Mouse (Mus musculus) lung, postnatal 36 days (tissue): Measurements from ENCODE around the gene Zfp874b.
A peak's percentile ranks its signal among the peaks of the same experiment; 100 is the strongest.
"Not testable (repeated sequence)": the region's sequence is repeated elsewhere in the genome, so short reads cannot be mapped to it uniquely, and the experiment has no call there.

Source experiments
- DNase-seq: peaks from one replicate; pipeline ENCODE4 v3.0.0; 2022; ENCODE audit warnings: mixed read lengths

Zfp874b gene

DNA sequence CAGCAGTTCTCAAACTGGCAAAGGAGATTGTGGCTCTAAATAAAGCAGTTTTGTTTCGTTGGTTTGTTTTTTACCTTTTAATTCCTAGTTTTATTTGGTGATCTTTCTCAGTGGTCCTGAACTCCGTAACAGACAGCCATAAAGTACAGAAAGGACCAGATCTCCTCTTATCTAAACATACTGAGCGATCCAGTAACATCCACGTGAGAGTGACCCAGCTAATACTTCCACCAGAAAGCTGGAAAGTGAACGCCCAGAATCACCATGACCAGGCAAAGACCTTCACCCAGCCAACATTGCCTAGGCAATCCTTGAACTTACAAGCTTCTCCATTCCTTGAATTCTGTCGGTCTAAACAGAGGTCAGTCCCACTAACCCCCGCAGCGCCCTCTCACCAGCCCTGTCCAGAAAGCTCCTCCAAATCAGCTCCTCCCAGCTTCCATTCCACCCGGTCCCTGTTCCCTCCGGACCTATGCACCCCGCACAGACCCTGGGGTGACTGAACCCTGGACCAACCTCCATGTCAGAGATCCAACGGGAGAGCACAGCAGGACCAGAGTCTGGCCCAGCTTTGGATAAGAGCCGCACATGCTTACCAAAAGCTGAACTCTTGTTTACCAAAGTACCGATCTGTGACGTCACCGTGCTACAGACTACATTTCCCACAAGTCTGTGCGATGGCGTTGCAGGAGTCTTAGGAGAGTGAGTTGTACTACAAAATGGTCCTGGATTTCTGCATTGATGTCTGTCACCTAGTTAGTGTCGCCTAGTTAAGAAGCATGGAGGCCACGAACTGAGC lies at the start of gene Zfp874b:
Zfp874b (minus strand) TSS at position 634 of the 799 bp plus-strand sequence.
- peak; percentile 98 for DNase-seq

DNA sequence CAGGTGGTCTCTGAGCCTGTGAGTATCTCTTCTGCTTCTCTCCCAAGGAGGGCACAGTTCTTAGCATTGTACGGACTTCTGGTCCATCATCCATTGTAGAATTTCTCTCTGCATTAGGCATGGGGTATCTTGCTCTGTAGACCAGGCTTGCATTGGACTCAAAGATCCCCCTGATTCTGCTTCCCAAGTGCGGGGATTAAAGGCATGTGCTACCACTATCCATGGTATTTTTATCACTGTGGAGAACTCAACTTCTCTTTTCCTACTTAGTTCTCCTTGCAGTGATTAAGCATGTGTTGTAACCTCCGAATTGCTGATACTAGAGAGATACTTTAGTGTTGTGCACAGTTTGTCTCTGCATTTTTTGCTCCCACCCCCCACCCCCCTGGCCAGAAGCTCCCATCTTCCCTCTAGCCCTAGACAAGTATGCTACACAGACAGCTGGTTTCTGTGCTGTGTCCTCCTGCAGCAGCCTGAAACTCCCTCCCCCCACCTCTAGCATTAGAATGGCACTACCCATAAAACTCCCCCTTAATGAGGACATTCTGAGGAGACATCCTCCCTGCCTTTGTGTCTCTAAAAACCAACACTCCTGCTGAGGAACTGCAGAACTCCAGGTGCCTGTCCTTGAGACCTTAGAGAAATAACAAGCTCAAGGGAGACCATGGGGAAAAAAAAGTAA lies 43.1 kb upstream of the Zfp874b start:
- DNase-seq, result no peak

DNA sequence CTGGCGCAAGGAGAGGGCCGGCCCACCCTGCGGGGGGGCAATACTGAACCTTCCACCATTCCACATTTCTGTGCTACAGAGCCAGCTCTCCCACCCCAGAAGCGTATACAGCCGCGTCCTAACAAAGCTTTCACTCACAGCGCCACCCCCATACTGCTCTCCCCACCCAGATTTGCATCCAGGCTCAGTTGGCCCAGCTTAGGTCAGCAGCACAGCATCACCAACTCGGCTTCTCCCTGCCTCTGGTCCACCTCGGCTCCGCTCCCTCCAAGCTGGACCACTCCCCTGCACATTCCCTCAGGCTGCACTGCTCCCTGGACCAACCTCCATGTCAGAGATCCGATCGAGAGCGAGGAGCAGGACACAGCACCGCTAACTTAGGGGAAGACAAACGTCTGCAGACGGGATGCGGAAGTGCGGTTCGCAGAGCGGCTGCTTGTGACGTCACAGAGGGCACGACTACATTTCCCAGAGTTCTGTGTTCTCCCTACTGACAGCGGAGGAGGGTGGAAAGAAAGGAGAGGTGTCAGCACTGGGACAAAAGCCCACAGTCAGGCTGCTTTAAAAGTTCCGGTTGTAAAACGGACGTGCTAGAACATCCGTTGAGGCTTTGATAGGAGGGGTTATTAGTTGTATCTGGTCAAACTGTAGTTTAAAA lies 41.8 kb upstream of the Zfp874b start, which contains the start of the genes Gm26965 and Zfp87:
Gm26965 (minus strand) TSS at position 399 of the 658 bp plus-strand sequence.
Zfp87 (minus strand) TSS at position 425 of the 658 bp plus-strand sequence.
- peak; percentile 97 for DNase-seq

DNA sequence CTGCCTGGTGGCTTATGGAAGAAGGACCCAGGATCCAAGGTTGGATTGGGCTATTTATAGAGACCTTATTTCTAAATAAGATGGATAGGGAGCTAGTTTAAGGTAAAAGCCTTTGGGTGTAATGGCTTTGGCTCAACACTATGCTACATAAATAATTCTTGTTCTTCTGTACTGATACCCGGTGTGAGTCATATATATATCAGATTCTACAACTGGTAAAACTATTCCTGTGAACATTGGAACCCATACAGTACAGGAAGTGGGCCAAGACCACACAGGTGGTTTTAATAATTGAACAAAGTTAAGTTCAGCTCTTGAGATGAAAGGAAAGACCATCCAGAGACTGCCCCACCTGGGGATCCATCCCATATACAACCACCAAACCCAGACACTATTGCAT lies 16.9 kb upstream of the Zfp874b start:
- DNase-seq, result no peak

DNA sequence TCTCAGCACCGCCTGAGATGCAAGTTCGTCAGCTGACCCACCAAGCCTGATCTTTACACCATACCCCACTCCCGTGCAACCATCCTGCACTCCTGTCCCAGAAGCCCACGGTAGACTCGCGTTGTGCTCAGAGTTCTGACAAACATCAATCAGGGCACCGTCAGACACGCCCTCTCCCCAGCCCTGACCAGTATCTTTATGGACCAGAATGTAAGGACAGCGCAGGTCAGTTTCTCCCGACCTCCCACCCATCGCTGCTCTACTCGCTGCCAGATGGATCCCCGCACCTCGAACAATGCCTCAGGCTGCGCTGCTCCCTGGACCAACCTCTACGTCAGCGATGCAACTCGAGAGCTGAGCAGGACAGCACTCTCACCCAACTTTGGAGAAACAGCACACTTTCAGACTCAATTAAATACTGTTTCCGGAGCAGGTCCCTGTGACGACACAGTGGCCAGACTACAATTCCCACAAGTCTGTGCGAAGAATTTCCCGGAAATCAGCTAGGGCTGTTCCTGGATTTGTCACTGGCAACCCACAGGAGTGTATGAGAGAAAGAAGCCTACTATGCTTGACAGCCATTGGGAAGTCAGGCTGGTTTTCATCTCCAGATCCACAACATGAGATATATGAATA lies 16.1 kb upstream of the Zfp874b start, which contains the start of gene Zfp58:
Zfp58 (minus strand) TSS at position 472 of the 636 bp plus-strand sequence.
- DNase-seq, result peak; percentile 95

DNA sequence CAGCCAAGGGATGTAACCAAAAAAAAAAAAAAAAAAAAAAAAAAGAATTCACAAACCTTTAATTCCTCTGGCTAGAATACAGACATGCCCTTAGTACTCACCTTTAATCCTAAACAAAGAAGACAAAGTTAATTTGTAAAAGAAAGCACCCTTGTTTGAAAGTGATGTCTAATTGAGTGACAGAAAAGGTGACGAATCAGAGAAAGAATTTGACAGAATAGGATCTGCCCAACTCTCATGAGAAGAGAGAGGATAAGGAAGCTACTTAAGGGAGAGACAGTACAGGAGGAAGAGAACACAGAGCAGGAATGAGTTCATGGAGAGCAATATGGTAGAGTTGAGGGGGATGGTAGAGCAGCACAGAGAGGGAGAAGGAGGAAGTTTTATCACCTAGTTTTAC lies 11.6 kb upstream of the Zfp874b start:
- DNase-seq, result no peak

DNA sequence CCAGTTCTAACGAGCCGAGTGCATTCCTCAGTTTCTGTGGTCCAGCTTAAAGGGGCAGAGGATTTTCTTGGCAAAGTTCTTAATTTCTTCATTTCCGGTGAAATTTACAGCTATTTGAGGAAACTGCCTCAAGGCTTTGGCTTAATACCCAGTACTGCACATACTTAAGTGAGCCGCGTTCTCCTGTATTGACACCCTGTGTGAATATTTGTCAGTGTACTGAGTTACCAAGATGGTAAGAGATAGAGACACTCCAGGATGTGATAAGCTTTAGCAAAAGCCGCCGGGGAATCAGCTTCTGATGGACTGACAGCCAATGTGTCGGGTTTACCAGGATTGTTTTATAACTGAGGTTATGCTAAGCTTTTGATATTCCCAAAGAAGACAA lies 360 bp upstream of the Zfp874b start:
- peak; percentile 26 for DNase-seq

DNA sequence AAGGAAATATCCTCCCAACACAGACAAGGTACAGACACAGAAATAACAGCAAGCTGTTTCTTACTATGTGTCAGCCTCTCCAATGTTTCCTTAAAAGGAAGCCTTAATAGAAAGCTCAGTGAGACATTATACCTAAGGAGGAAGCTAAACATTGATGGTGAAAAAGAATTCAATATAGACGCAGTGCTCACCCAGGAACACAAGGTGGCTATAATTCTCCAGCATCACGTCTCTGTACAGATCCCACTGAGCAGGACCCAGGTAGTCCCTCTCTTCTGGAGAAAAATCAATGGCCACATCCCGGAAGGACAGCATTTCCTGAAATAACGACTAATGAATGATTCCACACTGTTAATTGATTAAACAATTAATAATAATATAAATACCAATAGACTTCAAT lies 2.5 kb downstream of the Zfp874b start:
- DNase-seq, result no peak

DNA sequence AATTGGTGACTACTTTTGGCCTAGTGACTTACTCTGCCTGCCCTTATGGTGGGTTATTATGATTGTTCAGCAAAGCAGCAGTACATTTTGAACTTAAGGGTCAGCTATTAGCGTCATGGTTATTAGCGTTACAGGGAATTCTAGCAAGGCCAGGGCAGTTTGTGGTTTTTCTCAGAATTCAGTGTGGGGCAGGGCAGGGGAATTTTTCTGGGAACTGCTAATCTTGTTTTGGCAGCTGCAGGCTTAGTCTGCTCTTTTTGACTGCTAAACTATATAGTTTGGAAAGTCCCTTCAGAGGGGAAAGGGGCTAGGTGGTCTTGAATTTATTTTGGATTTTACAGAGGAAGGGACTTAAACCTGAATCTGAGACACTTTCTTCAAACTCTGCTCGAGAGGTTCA lies 14.8 kb downstream of the Zfp874b start:
- DNase-seq, result no peak

DNA sequence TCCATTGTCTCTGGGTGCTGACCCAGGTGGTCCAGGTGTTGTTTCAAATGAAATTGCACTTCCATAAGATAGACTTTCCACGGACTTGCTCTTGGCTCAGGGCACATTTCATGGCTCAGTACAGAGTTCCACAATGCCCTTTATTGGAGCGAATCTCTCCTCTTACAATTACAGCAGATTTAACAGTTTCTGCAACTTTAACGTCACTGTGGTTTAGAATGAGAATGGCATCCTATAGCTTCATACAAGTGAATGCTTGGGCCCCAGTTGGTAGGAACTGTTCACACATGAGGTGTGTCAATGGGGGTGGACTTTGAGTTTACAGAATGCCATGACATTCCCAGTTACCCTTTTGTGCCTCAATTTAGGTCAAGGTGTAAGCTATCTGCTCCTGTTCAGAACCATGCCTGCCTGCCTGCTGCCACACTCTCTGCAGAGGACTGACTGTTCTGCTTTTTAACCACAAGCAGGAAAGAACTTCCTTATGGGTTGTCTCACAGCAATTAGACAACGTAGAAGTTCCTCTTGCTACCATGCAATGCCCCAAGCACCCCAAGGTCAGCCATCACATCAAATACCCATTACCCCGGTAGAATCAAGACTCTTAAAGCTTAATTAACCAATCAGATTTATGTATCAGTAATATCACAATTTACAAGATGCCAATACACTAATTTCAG lies 20.4 kb downstream of the Zfp874b start:
- peak; percentile 21 for DNase-seq

DNA sequence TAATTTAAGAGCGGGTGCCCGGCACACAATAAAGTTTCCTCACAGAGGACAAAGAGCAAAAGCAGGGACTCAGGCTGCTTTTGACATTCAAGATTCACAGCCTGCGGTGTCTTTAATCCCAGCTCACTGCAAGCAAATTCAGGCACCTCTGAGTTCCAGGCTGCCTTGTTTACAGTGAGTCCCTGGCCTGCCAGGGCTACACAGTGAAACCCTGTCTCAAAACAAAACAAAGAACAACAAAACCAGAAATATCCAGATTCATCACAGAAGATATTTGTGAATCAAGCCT lies 32.1 kb downstream of the Zfp874b start:
- no peak for DNase-seq

DNA sequence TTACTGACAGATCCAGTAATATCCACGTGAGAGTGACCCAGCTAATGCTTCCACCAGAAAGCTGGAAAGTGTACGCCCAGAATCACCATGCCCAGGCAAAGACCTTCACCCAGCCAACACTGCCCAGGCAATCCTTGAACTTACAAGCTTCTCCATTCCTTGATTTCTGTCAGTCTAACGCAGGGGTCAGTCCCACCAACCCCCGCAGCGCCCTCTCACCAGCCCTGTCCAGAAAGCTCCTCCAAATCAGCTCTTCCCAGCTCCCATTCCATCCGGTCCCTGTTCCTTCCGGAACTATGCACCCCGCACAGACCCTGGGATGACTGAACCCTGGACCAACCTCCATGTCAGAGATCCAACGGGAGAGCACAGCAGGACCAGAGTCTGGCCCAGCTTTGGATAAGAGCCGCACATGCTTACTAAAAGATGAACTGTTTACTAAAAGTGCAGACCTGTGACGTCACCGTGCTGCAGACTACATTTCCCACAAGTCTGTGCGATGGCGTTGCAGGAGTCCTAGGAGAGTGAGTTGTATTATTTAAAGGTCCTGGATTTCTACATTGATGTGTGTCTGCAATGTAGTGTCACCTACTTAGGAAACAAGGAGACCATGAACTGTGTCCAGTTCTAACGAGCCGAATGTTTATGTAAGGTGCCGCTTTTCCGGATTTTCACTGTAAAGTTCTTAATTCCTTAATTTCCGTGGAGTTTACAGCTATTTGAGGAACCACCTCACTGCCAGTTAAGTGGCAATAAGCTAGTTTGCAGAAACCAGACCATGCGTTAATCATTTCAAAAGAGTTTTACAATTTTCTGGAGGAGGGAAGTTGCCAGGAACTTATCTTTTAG lies 32.7 kb downstream of the Zfp874b start, which contains the start of gene Zfp874a:
Zfp874a (minus strand) TSS at position 453 of the 849 bp plus-strand sequence.
- DNase-seq, result peak; percentile 98

DNA sequence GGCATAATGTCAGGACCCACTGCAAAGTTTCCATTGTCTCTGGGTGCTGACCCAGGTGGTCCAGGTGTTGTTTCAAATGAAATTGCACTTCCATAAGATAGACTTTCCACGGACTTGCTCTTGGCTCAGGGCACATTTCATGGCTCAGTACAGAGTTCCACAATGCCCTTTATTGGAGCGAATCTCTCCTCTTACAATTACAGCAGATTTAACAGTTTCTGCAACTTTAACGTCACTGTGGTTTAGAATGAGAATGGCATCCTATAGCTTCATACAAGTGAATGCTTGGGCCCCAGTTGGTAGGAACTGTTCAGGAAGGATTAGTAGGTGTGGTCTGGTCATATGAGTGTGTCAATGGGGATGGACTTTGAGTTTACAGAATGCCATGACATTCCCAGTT lies 47.0 kb downstream of the Zfp874b start:
- not testable (repeated sequence) for DNase-seq

DNA sequence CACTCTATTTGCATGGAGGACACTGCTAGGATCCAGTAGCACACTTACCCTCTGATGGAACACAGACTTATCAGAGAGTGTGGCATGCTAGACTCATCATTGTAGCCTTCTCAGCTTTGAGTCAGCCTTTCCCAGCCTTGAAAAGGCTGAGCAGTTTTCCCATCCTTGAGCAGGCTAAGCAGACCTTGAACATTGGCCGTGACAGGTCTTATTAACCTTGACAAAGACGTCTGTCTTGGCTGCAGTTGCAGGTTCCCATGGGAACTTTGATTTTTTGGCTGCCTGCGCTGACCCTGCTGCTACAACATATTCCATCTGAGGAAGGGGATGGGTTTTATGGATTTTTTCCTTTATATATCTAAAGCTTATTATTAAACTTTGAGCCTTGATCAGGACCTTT lies 55.9 kb downstream of the Zfp874b start:
- no peak for DNase-seq

DNA sequence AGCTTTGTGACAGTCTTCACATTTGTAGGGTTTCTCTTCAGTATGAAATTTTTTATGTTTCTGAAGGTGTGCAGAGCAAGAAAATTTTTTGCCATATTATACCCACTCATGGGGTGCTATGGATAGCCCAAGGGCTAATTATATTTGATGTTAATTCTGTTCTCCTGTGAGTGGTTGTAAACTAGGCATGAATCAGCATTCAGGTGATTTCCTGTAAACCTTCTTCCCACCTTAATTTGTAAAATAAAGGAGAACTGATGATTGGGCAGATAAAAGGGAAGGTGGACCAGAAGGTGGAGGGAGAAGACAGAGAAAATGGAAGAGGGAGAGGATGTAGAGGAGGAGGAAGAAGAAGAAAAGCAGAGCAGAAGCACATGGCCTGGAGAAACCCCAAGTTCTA lies 58.4 kb downstream of the Zfp874b start:
- DNase-seq, result not testable (repeated sequence)

DNA sequence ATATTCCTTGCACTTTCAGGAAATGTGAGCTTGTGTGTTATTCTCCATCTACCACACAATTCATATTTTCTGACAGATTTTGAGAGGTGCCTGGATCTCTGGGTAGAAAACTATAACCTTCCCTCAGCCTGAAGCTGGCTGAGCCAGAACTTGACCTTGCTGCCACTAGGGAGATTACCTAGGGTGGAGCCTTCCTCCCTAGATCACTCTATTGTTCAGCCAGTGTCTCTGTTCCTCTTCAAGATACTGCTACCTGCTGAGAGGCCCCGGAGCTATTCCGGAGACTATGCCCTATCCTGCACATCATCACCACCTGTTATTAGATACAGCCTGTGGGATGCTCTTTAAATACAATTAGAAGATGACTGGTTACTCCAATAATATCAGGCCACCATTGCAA lies 61.5 kb downstream of the Zfp874b start:
- DNase-seq, result not testable (repeated sequence)
